Mouse (Mus musculus): ENCODE measurements around the gene Pglyrp1.
A peak's percentile ranks its signal among the peaks of the same experiment; 100 is the strongest.

Gene Pglyrp1

DNA sequence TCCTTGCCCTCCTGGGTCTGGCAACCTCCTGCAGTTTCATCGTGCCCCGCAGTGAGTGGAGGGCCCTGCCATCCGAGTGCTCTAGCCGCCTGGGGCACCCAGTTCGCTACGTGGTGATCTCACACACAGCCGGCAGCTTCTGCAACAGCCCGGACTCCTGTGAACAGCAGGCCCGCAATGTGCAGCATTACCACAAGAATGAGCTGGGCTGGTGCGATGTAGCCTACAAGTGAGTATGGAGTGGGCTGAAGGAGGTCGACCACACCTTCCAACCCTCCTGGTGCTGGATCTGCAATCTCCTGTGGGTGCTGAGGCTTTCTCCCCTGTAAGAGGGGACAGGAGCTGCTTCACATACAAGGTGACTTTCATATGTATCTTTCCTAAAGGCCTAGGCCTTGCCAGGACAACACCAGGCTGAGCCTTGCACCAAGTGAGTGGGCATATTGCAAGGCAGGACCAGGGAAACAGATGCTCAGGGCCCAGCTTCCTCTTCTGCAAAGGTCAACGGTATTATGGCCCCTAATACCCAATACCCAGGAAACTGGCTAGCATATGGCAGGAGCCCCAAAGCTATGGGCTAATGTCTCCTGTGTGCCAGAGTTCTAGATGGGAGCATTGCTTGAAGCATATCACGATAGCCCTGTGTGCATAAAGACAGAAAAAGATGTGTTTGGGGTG is 13.8 kb downstream of the Pglyrp1 start:
- no peak for DNase-seq (ENCODE audit: low read depth)

DNA sequence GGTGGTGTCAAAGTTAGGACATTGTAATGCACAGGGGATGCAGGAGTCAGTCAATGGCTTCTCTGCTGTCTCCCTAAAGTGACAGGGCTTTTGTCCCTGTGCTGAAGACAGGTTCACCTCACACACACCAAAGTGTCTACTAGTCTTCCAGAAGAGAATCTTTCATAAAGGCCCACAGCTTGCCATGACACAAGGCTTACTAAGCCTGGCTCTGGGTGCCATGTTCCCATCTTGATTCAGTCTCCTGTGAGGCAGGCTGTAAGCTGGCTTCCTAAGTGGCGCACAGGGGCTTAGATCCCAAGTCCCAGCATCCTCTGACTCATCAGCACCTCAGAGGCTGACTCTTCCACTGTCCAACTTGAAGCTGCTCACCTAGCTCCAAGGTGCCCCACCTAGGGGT is 15.8 kb downstream of the Pglyrp1 start:
- DNase-seq (ENCODE audit: low read depth) = no peak

DNA sequence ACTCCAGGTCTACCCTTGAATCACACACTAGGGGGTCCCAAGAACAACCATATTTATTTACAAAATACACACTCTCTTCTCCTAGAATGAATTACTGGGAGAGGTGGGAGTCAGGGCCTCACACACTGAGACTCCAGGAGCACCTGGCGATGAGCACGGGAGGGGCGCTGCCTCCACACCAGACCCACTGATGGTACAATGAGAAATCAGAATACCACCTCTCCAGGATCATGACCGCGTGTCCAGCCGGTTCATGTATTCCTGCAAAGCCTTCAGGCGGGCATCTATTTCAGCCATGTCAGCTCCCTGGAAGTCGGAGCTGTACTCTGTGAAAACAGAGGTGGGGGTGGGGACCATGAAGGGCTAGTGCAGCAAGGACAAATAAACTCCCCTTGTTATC is 19.7 kb downstream of the Pglyrp1 start:
- no peak for DNase-seq (ENCODE audit: low read depth)

- peak; percentile 28 for DNase-seq (ENCODE audit: low read depth)
These were observed 20.9 kb downstream of the Pglyrp1 start for GRCm38 (mm10) chr7:18891872-18892599.

DNA sequence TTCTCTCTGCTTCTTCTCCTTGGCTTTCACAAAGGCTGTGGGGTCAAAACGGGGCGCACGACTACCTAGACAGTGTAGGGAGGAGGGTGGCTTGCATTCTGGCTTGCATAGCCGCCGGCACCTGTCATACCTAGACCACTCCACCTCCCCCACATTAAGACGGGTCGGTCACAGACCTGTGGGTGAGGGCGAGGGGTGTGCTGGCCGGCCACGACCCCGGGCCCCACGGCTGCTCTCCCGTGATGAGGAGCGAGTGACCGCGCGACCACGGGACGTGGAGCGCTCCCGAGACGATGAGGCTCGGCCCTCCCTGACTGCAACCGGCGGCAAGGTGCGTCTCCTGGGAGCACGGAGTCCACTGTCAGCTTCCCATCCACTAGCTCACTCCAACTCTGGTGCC is 21.9 kb downstream of the Pglyrp1 start:
- no peak for DNase-seq (ENCODE audit: low read depth)

GRCm38 (mm10) chr7:18893651-18894430 is 22.7 kb downstream of the Pglyrp1 start:
- no peak for DNase-seq (ENCODE audit: low read depth)

DNA sequence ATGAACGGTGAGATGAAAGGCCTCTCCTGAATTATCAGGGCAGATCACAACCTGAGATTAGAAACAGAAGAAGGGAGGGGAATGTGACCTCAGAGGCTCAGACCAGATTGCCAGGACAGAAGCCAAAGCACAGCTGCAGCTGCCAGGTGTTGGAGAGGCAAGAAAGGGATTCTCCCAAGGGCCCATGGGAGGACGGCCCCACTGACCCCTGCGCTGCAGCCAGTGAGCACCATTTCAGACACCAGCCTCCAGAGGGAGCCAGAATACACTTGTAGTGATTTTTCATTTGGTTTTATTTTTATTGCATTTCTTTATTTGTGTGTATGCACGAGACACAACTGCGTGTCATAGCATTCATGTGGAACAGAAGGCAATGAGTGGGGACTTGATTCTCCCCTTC is 25.4 kb downstream of the Pglyrp1 start:
- no peak for DNase-seq (ENCODE audit: low read depth)

DNA sequence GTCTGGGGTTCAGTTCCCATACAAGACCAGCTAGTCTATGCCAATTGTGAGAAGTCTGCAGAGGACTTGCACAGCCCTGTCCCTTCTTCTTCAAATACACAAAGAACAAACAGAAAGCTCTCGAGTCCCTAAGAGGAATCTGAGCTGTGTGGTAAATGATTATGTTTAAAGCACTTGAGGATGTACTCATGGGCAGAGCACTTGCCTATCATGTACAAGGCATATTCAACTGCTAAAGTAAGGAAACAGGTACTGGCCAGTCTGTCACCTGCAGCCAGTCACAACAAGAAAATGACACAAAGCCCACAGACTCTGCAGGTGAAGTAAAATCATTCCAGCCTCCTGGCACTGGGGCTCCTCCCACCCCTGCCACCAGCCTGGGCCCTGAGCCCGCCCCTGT is 29.4 kb downstream of the Pglyrp1 start:
- DNase-seq (ENCODE audit: low read depth) = no peak

GRCm38 (mm10) chr7:18902486-18902885 is 31.4 kb downstream of the Pglyrp1 start:
- no peak for DNase-seq (ENCODE audit: low read depth)

- DNase-seq (ENCODE audit: low read depth) = no peak
These were observed 33.8 kb downstream of the Pglyrp1 start for GRCm38 (mm10) chr7:18904971-18905370.

DNA sequence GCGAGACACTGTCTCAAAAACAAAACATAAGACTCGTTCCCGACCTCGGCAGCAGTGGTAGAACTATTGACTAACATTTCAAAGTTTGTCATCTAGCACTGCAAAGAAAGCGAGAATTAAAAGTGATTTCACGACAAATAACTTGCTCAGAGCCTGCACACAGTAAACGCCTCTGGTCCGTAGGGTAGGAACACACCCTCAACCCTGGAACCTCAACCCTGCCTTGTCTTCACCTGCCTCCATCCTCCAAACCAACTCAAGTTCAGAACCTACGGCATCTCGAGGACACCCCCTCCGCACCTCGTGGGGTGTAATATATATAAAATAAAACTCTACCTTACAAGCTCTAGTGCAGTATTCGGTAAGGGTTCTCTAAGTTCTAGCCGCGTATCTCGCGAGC is 38.7 kb downstream of the Pglyrp1 start:
- no peak for DNase-seq (ENCODE audit: low read depth)

DNA sequence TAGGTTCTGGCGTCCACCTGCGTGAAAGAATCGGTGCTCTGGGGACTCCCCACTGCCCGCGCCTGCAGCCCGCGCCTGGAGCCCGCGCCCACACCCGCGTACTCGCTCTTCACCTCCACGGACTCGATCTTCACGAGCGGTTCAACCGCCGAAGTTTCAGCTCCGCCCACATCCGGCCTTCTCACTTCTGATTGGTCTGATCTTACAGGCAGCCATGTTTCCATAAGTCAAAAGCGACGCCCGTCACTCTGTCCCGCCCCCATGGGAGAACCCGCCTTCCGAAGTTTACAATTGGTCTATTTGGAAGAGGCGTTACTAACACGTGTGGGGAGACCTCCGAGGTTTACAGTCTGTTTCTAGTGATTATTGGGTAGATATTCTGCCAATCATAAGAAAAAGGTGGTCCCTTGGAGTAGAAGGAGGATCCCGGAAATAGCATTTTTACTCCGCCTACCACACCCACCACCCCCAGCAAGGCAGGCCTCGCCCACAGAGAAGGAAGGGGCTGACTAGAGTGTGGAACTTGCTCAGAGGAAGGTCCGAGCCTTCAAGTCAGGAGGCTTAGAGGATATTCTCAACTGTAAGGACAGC is 39.2 kb downstream of the Pglyrp1 start, which contains the start of gene Ccdc61:
Gene Ccdc61 (minus strand): TSS at position 175 of the 591 bp plus-strand sequence.
- DNase-seq (ENCODE audit: low read depth) = peak; percentile 98

DNA sequence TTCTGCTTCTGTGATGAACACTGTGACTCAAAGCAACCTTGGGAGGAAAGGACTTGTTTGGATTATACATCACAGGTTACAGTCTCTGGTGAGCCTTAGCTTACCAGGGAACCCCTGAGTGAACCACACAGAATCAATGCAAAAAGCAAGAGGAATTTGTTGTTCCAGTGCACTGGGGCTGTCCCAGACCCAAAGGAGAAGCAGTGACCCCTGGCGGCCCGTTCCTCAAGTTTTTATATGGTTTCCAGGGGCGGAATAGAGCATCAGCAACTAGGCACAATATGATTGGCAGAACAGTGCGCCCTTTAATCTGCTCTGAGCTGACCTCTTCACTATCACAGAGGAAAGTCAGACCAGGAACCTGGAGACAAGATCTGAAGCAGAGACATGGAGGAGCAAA is 45.1 kb downstream of the Pglyrp1 start:
- no peak for DNase-seq (ENCODE audit: low read depth)

DNA sequence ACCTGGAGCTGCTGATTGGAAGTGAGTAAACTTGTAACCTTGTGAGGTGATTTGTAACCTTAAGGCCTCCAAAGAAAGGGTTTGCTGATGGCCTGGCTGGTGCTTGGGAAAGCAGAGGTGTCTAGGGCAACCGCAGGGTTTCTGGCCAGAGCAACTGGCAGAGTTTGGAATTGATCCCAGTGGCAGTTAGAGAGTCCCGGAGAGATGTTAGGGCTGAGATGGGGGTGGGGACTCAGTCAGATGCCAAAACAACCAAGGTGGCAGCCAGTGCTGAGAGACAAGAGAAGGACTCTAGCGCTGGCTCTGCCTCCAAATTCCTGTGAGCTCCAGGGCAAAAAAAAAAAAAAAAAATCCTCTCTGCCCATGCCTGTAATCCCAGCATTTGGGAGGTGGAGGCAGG is 46.8 kb downstream of the Pglyrp1 start:
- DNase-seq (ENCODE audit: low read depth) = peak; percentile 43

- no peak for DNase-seq (ENCODE audit: low read depth)
These were observed 49.9 kb downstream of the Pglyrp1 start for GRCm38 (mm10) chr7:18921069-18921468.

GRCm38 (mm10) chr7:18922807-18923206 is 51.7 kb downstream of the Pglyrp1 start:
- no peak for DNase-seq (ENCODE audit: low read depth)

DNA sequence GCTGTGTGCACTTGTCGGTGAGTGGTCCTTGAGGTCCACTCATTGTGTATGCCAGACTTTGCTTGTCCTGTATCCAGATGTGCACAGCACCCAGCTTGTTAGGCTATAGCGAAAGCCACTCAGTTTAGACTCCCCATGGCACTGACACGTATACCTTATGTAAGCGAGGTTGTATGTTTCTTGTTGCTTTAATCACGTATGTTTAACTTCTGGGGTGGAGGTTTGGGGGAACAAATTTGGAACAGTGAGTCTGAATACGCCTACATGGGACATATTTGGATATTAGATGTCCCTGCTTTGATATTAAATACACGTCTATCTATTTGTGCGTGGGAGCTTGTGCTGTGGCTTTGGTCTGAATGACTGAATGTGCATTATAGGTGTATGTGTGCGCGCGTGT is 52.1 kb downstream of the Pglyrp1 start:
- DNase-seq (ENCODE audit: low read depth) = no peak

DNA sequence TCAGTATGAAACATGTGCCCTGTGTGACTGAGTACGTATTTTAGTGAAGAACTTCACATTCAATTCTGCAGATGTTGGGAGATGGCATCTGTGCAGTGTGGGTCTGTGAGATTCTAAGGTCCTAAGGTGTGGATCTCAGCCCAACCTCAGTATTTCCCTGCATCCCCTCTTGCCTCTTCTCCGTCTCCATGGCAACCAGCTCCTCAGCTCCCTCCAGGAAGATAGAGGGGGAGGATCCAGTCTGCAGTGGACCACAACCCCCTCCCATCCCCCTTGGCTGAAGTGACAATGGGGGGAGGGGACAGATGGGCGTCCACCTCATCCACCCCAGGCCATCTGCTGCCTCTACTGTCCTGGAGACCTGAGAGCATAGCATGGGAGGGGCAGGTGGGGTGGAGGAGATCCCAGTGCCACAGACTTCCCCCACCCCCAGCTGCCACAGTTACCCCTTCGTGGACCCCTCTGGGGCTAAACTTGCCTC is 52.6 kb downstream of the Pglyrp1 start:
- no peak for DNase-seq (ENCODE audit: low read depth)

- no peak for DNase-seq (ENCODE audit: low read depth)
These were observed 53.2 kb downstream of the Pglyrp1 start for GRCm38 (mm10) chr7:18924321-18924720.

DNA sequence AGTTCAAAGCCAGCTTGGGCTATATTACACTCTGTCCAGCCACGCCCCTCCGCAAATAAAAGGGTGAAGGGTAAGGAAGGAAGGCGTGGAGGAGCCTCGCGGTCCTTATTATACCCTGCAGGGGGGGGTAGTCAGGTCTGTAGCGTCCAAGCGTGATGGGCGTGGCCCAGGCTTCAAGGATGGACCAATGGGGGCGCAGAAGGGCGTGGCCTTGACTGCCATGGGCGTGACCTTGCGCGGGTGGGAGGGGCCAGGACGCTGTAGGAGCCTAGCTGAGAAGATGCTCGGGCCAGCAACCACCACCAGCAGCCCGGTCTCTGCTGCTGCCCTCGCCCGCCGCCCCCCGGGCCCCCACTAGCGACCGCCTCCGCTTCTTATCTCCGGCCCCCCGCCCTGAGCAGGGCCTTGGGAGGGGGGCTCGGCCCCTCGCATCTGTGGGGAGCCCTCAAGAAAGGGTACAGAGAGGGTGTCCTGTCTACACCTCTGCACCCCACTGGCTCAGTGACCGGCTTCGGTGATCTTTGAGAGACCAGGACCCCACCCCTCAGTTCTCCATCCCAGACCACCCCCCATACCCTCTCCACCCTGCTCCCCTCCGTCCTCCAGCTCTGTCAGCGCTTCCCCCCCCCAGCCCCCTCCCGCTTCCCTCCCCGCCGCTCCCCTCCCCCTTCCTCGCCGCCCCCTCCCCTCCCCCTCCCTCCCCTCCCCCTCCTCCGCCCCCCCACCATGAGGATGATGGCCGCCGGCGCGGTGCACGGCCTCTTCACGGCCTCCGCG is 54.2 kb downstream of the Pglyrp1 start, which contains the start of gene Nova2:
Gene Nova2 (plus strand): TSS at position 727 of the 777 bp plus-strand sequence.
- DNase-seq (ENCODE audit: low read depth) = no peak

DNA sequence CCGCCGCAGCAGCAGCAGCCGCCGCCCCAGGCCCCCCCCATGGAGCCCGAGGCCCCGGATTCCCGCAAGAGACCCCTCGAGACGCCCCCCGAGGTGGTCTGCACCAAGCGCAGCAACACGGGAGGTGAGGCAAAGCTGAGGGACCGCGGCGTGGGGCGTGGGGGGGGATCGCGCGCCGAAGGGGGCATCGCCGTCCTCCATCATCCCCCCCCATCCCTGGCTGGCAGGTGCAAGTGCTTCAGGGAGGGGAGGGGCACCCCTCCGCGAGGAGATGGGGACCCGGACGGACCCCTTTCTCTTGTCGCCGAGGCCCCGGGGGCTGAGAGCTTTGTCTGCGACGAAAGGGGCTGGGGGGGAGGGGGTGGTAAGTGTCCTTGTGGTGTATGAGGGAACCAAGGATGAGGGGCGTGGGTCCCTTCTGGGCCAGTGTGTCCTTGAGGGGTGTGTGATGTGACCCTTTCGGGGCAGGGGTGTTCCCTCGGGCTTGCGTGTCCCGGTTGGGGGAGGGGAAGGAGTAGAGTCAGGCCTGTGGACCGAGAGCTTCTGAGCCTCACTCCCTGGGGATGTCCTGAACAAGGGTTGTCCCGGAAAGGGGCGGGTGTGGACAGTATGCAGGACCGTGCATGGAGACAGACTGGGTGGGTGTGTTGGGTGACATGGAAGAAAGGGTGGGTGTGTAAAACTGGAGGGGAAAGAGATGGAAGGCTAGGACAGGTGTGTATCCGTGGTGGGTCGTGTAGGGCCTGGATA is 55.1 kb downstream of the Pglyrp1 start:
- no peak for DNase-seq (ENCODE audit: low read depth)
